Mouse (Mus musculus) hindbrain, embryonic 10.5 days (tissue): ENCODE measurements at regions not wholly inside any gene's neighbourhood (a gene's known extent, or its start where the extent isn't known, plus 50 kb on each side); places are given as distances from the start of the nearest gene placed in this dataset.

Experiments
- DNase-seq: peaks from one replicate; pipeline ENCODE4 v3.0.0-alpha.2; 2017; ENCODE audit warnings: low spot score
- H3K27ac ChIP-seq: fragments of 300-500 bp; sonication (generic); 2 replicates; pipeline ENCODE4 v1.5.1; 2016; ENCODE audit warnings: mild to moderate bottlenecking, moderate library complexity
- H3K27me3 ChIP-seq: fragments of 300-500 bp; sonication (generic); 2 replicates; pipeline ENCODE4 v1.6.1; 2016; ENCODE audit warnings: mild to moderate bottlenecking; ENCODE audit not compliant: poor library complexity, insufficient read depth, severe bottlenecking
- H3K36me3 ChIP-seq: fragments of 300-500 bp; sonication (generic); 2 replicates; pipeline ENCODE4 v1.6.1; 2016; ENCODE audit warnings: mild to moderate bottlenecking, moderate library complexity
- H3K4me1 ChIP-seq: fragments of 300-500 bp; sonication (generic); replicated peaks from 2 replicates; pipeline ENCODE4 v1.6.1; 2016; ENCODE audit warnings: mild to moderate bottlenecking
- H3K4me3 ChIP-seq: fragments of 300-500 bp; sonication (generic); 2 replicates; pipeline ENCODE4 v1.5.1; 2016; ENCODE audit warnings: mild to moderate bottlenecking, moderate library complexity
- H3K9me3 ChIP-seq: fragments of 300-500 bp; sonication (generic); 2 replicates; pipeline ENCODE4 v1.6.1; 2016; ENCODE audit warnings: mild to moderate bottlenecking, moderate library complexity
- WGBS: fragments of 180-500 bp; shearing (Covaris S2); methylation state at CpG from one replicate; pipeline ENCODE4 v1.1.7; 2016; 5-methylcytosine and 5-hydroxymethylcytosine counted together

DNA sequence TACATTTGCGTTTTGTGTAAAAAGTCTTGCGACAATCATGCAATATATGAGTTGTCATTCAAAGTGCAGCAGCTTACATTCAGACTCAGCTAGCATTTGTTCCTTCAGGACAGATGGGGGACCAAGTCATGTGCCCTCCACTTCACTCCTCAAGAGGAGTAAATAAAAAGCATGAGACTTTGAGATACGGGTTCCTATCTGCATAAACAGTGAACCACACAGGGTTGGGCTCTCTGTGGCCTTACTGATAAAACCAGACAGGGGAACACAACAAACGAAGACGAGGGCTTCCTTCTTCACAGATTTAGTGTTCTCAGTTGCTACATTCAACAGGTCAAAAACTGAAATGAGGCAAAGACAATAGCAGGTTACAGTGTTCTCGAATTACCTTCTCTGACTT lies 283.1 kb upstream of the Irx4 start:
- H3K27me3 ChIP-seq = peaks cover 24% of the 10 kb centered on the region
- H3K4me3 ChIP-seq = no peak overlapping the region
- H3K27ac ChIP-seq = peak overlapping the region; percentile 50; the same call in 1 of the 2 replicates
- no peaks in the 10 kb centered on the region for H3K36me3 ChIP-seq
- no peaks in the 10 kb centered on the region for H3K9me3 ChIP-seq
- 82% methylated on average over 6 of the region's 6 CpGs for WGBS
- no peaks in the 10 kb centered on the region for H3K4me1 ChIP-seq
- DNase-seq = no peak

DNA sequence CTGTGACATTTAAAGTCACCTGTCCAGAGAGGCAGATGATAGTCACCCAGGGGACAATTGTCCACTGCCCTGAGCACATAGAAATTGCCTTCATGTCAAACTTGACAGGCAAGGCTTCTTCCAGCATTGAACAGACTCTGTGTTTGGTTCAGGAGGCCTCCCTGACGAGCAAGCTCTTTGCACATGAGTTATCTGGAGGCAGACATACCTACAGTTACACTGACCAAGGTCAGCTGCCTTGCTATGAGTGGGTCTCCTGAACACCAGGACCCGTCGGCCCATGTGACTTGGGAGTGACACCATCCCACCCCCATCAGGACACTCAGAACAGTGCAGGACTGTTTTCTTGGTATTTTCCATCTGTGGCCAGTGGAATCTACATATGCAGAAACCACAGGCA lies 282.3 kb upstream of the Irx4 start:
- H3K27ac ChIP-seq = peak overlapping the region; percentile 53; the same call in 1 of the 2 replicates
- H3K9me3 ChIP-seq = no peaks in the 10 kb centered on the region
- DNase-seq = no peak
- no peaks in the 10 kb centered on the region for H3K36me3 ChIP-seq
- peaks cover 24% of the 10 kb centered on the region for H3K27me3 ChIP-seq
- 78% methylated on average over 3 of the region's 3 CpGs for WGBS
- H3K4me1 ChIP-seq = no peaks in the 10 kb centered on the region
- no peak overlapping the region for H3K4me3 ChIP-seq

DNA sequence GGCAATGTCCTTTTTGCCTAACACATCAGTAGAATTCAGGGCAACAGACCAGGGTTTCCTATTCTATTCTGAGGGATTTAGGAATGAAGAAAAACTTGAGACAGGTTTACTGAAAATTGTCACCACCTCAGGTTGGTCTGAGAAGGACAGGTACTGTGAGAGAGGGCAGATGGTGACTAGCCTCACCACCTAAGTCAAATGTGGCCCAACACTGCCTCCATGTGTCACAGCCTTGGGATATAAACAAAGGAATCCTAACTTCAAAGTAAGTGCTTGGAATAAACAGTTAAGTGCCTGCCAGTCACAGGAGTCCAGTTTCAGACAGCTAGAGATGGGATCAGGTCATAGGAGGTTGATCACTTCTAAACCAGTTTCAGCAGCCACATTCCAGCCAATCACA lies 281.3 kb upstream of the Irx4 start:
- Histone ChIP-seq H3K4me1 (no peaks in the 10 kb centered on the region), H3K27me3 (peaks cover 17% of the 10 kb centered on the region), H3K9me3 (no peaks in the 10 kb centered on the region), H3K4me3 (no peak overlapping the region), H3K36me3 (no peaks in the 10 kb centered on the region), H3K27ac (0 out of 2 replicates have a peak overlapping the region, but pooled peaks have one; percentile 53)
- no peak for DNase-seq

DNA sequence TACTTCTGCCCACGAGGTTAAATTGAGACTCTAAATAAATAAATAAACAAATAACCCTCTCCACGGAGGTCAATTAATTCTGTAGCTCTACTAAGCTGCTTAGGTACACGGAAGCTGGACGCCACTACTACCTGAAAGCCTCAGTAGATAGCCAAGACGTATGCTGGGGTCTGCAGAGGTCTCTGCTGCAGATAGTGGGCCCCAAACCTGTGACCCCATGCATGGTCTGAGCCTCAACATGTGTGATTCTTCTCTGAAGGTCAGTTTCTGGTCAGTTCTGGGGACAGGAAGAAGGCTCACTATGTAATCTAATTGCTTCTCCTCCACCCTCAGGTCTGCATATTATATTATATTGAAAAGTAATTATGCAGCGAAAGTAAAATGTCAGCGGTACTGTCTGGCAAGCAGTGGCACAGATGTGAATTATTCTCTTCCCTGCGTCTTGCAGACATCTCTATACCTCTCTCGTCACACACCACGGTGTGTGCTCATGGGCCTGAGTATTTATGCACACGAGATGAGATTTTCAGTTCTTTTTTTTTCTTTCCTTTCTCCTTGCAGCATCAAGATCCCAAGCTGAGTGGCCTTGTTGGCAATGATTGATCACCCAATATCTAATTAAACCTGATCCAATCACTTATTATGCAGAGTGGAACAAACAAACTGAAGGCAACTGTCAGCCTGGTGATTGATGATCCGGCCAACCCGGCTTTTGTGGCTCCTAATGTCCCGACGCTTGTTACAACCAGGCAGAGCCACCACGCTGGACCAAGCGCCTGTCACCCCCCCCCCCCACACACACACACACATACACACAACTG lies 267.5 kb upstream of the Irx4 start:
- Histone ChIP-seq H3K4me3 (no peak overlapping the region), H3K4me1 (peaks cover 29% of the 10 kb centered on the region), H3K36me3 (no peaks in the 10 kb centered on the region), H3K9me3 (no peaks in the 10 kb centered on the region), H3K27ac (peak overlapping the region; percentile 72), H3K27me3 (peaks cover 41% of the 10 kb centered on the region)
- WGBS = 52% methylated on average over 17 of the region's 17 CpGs
- DNase-seq = peak; percentile 75

DNA sequence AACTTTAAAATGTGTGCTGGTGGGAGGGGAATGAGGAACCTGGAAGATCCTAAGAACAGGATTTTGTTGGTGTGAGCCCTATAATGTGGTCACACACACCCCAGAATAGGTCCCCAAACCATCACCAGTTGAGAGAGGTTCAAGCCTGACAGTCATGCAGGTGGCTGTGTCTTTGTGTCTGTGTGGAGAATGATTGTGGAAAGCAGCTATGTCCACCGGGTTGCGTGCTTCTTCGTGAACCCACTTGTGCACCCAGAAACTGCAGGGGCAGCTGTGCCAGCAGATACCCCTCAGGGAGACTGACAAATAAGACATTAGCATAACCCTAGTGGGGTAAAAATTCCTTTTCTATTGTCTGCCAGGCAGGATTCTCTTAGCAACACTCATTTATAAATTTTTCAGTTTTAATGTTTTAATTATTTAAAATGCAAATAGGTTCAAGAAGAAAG lies 266.8 kb upstream of the Irx4 start:
- no peak overlapping the region for H3K4me3 ChIP-seq
- no peaks in the 10 kb centered on the region for H3K9me3 ChIP-seq
- no peaks in the 10 kb centered on the region for H3K36me3 ChIP-seq
- peak overlapping the region; percentile 72; the same call in 1 of the 2 replicates for H3K27ac ChIP-seq
- peaks cover 44% of the 10 kb centered on the region for H3K27me3 ChIP-seq
- 66% methylated on average over 3 of the region's 3 CpGs for WGBS
- peaks cover 29% of the 10 kb centered on the region for H3K4me1 ChIP-seq
- no peak for DNase-seq

DNA sequence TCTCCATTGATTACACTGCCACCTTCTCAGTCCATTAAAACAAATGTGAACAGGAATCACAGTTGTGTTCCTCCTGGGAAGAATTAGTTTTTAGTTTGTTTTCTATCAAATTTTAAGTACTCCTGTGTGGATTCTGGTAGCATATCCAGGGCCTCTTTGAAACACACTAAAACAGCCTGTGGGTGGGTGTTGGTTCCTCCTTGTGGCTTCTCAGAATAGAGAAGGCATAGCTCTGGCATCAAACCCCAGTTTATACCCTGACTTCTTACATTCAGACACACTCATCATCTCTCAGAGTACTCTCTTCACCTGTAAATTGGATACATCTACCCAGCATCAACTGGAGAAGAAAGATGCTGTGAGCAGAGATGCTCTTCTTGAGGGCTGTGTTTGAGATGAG lies 265.7 kb upstream of the Irx4 start:
- no peak for DNase-seq

DNA sequence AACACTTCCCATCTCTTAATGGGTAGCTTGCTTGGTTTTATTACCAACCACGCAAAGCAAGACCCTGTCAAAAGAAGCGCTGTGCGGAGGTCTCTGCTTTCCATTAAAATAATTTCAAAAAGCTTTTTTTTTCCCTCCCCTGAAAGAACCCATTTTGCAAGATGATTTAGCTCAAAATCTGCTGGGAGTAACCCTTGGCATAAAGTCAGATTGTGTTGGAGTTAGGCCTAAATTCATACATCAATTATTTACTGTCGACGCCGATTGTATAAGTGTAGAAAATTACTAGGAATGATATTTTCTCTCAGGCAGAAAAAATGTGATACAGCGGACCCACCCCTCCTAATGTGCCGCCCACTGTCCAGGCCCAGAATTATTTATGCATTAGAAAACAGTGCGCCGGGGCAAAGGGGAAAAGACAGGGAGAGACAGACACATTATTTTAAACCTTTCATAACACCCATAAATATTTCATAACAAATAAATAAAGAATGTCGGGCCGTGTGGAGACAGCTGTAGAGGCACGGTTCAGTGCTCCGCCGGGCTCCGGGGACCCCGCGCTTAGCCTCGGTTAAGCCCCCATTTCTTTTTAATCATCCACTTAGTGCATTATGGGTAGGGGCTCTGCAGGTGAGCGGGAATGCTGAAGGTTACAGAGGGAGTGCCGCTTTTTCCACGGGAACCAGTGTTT lies 251.3 kb upstream of the Irx4 start:
- H3K36me3 ChIP-seq = no peaks in the 10 kb centered on the region
- H3K27me3 ChIP-seq = peaks cover 30% of the 10 kb centered on the region; the same call in 1 of the 2 replicates
- H3K27ac ChIP-seq = no peak overlapping the region
- DNase-seq = no peak
- WGBS = 74% methylated on average over 22 of the region's 22 CpGs
- no peaks in the 10 kb centered on the region for H3K9me3 ChIP-seq
- H3K4me3 ChIP-seq = no peak overlapping the region
- H3K4me1 ChIP-seq = peaks cover 4% of the 10 kb centered on the region; the same call in 1 of the 2 replicates

More for the DNA sequence above, 265.7 kb upstream of the Irx4 start:
- Histone ChIP-seq H3K36me3 (no peaks in the 10 kb centered on the region), H3K4me3 (no peak overlapping the region), H3K9me3 (no peaks in the 10 kb centered on the region), H3K27me3 (peaks cover 44% of the 10 kb centered on the region), H3K27ac (peak overlapping the region; percentile 72), H3K4me1 (peaks cover 29% of the 10 kb centered on the region)

DNA sequence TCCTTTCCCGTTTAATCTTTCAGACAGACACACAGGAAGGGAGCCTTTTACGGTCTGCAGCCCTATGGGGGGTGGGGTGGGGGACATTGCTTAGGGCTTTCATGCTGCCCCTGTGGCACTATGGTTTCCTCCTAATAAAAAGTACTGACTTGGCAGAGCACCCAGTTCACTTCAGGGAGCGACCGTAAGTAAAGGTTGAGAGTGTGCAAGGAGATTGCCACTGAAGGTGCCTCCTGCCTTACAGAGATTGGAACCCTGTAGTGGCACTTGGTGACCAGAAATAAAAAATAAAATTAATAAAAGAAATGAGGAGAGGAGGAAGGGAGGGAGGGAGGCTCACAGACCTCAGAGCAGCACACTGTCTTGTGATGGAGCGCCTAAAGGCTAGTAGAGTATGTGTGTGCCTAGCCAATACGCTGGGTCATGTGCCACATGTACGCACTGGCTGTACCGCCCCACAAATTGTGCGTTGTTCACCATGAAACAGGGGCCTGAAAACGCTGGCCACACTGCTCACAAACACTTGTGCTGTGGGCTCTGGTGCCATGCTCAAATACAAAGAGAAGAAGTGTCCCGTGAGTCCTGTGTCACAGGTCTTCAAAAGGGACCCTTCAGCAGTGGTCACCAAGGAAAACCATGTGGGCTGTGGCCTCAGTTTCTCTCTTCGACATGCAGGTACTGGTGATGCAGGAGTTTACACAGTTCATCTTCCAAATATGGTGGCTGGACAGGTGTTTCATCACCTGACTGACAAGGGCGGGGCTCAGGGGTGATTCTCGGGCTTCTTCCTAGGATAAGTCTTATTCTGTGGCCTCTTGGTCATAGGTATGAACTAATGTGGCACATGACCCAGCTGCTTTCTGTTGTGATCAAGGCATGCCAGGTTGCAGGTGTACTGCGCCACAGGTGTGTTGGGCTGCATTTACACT lies 250.5 kb upstream of the Irx4 start:
- no peak overlapping the region for H3K27ac ChIP-seq
- peaks cover 33% of the 10 kb centered on the region; the same call in 1 of the 2 replicates for H3K27me3 ChIP-seq
- H3K9me3 ChIP-seq = no peaks in the 10 kb centered on the region
- WGBS = 85% methylated on average over 15 of the region's 15 CpGs
- no peaks in the 10 kb centered on the region for H3K36me3 ChIP-seq
- no peak for DNase-seq
- H3K4me1 ChIP-seq = peaks cover 4% of the 10 kb centered on the region; the same call in 1 of the 2 replicates
- H3K4me3 ChIP-seq = no peak overlapping the region

DNA sequence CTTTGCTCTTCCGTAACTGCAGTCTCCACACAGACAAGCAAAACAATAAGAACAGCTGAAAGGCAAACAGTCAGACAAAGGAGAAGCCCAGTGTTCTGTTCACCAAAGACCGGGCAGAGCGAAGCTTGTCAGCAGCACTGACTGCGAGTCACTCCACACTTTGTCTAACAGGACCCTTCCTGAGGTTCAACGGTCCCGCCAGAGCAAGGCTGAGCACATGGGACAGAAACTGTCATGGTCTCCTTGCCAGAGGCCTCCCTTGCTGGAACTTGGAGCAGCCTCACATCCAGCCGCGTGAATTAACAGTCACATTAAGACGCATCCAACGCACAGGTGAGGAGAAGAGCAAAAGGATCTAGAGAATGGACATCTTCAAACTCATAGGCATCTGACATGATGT lies 241.1 kb upstream of the Irx4 start:
- Histone ChIP-seq H3K27me3 (peaks cover 15% of the 10 kb centered on the region; the same call in 1 of the 2 replicates), H3K9me3 (no peaks in the 10 kb centered on the region), H3K36me3 (no peaks in the 10 kb centered on the region), H3K4me3 (no peak overlapping the region), H3K4me1 (peaks cover 20% of the 10 kb centered on the region), H3K27ac (peak overlapping the region; percentile 56; the same call in 1 of the 2 replicates)
- 65% methylated on average over 10 of the region's 10 CpGs for WGBS
- DNase-seq = no peak

DNA sequence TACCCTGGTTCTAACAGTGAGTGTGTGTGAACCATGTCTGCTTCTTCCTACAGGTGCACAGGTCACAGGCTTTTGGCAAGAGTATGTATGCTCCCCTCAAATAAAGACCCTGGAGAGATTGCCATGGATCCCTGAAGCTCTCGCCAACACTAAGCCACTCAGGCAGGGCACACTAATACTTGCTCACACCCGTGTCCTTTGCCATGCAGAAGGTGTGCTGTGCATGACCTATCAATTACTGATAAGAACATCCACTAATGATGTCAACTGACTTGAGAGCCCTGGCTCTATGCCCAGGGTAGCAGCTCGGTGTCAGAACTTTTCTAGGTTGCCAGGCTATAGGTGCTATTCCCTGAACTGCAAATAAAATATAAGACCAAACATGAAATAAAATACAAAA lies 229.1 kb upstream of the Irx4 start:
- Histone ChIP-seq H3K4me1 (peaks cover 35% of the 10 kb centered on the region), H3K27me3 (peaks cover 43% of the 10 kb centered on the region), H3K27ac (no peak overlapping the region), H3K9me3 (no peaks in the 10 kb centered on the region), H3K4me3 (no peak overlapping the region), H3K36me3 (no peaks in the 10 kb centered on the region)
- 82% methylated on average over 3 of the region's 3 CpGs for WGBS
- no peak for DNase-seq

DNA sequence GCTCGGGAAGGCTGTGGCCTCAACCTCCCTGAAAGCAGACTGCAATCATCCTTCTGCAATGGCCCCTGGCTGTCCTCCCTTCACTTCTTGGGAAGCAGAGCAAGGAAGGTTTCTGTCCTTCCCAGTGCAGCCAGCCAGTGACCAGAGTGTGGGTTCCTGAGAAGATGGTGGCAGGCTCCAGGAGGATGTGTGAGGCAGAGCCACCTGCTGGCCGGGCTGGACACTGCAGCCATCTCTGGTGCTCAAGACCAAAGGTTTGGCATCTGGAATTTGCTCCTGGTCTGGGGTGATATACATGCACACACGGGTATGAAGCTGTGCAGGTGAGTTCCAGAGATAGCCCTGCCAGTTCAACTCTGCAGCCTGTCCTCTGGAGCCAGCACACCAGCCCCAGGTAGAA lies 227.2 kb upstream of the Irx4 start:
- Histone ChIP-seq H3K9me3 (no peaks in the 10 kb centered on the region), H3K4me3 (no peak overlapping the region), H3K27me3 (peaks cover 57% of the 10 kb centered on the region), H3K27ac (peak overlapping the region; percentile 69), H3K4me1 (peaks cover 52% of the 10 kb centered on the region), H3K36me3 (no peaks in the 10 kb centered on the region)
- DNase-seq = peak; percentile 83
- 28% methylated on average over 3 of the region's 3 CpGs for WGBS

DNA sequence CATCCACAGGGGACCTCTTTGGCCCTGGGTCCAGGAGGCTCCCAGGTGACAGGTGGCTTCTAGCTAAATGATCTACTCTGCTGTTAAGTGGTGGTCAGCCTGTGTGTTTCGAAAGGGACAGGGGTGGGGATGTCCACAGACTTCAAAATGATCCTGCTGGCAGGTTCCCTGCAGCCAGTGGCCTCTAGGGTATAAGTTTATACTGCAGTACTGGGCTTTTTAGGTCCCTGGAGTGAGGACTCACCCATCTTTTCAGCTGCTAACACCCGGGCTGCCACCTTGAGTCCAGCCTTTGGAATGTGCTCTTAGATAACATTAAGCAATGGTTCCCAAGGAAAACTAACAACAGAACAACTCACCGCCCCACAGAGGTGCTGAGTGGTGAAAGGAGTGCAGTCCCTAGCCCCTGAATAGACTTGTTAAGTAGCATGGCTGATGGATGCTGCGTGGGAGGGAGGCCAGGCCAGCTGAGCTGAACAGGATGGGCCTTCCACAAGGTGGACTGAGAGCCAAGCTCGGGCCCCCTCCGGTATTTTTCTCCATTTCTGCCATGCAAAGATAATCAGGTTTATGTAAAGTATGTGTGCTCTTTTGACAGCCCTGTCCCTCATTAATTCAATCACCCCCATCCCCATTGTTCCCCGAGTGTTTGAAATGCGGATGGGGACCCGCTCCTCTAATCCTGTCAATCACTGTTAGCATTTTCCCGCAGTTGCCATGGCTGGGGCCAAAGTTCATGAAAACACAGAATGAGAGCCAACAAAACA lies 226.0 kb upstream of the Irx4 start:
- Histone ChIP-seq H3K4me3 (0 out of 2 replicates have a peak overlapping the region, but pooled peaks have one; percentile 13), H3K27ac (peak overlapping the region; percentile 69), H3K9me3 (no peaks in the 10 kb centered on the region), H3K27me3 (peaks cover 69% of the 10 kb centered on the region), H3K4me1 (peaks cover 53% of the 10 kb centered on the region), H3K36me3 (no peaks in the 10 kb centered on the region)
- DNase-seq = peak; percentile 90
- 12% methylated on average over 10 of the region's 10 CpGs for WGBS
